Mouse (Mus musculus) T-cell, adult 2 months (primary cell): ENCODE measurements around the gene Polm.

Experiments
- DNase-seq: peaks from one replicate; pipeline ENCODE4 v3.0.0; 2022; ENCODE audit warnings: low spot score

The Polm gene

DNA sequence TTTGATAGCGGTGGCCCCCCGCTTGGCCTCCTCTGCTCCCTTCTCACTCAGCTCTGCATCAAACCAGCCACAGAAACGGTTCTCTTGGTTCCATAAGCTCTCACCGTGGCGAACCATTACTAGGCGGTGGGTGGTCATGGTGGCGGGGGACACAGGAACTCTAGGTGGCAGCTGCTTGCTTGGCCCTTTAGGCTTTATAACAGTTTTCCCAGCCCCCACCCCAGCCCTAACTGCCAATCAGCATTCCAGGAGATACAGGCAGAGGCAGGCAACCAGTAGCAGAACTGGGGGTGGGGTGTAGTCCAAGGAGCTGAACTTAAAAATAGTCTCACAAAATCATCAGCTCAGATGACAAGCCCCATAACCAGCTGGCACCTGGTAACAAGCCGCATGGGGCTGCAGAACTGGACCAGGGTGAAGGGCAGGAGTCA lies 34.2 kb downstream of the Polm start, which contains the start of gene Pgam2:
TSS of gene Pgam2 (minus strand) at position 183 of the 431 bp plus-strand sequence.
- DNase-seq: no peak

DNA sequence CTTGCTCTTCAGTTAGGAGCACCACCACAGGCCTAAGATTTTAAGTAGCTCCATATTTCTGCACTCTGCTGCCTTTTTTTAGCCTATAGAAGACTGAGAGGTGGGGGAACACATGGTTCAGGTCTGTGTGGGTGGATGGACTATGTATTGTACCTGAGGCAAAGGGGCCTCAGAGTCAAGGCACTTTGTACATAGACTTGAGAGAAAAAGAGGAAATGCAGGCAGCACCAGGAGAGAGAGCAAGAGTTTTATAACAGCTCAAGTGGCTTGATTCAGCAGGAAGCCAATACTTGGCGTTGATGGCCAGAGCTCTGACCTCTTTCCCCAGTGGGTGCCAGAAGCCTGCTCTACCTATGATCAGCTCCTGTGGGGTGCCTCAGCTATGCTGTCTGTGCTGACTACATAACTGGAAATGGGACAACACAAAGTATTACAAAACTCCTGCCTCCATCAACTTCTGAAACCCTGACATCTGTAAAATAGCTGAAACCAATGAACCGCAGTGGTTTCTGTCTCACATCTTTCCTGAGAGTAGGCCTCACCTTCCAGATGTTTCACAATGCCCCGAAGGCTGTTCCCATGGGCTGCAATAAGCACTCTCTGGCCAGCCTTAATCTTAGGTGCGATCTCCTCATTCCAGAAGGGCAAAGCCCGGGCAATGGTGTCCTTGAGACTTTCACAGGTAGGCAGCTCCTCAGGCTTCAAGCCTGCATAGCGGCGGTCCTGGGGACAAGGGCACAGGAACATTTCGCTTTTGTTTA lies 35.2 kb downstream of the Polm start:
- no peak for DNase-seq

DNA sequence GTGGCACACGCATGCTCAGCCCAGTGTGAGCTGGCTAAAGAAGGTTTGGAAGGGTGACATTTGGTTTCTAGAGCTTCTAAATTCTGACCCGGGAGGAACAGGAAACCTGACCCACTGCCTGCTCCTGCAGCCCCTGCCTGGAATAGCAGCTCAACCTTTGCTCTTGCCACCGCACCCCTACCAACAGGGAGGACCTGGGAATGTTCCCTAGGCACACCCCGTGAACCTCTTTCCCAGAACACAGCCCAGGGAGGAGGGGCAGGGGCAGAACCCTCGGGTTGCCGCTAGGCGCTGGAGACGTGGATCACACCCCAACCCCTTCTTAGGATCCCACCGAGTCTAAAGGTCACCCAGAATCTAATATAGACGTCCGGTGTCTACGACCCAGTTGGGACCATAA lies 35.8 kb downstream of the Polm start:
- no peak for DNase-seq

DNA sequence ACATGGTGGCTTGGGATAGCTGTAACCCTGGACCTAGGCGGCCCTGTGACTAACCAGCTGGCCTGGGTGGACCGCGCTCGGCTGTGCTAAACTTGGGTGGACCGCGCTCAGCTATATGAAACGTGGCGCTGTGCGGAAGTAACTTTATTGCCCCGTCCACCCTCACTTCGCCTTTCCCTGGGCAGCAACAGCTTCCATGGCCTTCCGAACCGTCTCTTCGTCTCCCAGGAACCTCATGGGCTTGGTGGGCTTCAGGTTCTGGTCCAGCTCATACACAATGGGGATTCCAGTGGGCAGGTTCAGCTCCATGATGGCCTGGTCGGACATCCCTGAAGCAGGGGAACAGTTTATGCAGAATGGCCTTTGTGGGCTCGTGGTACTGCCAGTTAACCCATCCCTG lies 36.3 kb downstream of the Polm start:
- DNase-seq: no peak

DNA sequence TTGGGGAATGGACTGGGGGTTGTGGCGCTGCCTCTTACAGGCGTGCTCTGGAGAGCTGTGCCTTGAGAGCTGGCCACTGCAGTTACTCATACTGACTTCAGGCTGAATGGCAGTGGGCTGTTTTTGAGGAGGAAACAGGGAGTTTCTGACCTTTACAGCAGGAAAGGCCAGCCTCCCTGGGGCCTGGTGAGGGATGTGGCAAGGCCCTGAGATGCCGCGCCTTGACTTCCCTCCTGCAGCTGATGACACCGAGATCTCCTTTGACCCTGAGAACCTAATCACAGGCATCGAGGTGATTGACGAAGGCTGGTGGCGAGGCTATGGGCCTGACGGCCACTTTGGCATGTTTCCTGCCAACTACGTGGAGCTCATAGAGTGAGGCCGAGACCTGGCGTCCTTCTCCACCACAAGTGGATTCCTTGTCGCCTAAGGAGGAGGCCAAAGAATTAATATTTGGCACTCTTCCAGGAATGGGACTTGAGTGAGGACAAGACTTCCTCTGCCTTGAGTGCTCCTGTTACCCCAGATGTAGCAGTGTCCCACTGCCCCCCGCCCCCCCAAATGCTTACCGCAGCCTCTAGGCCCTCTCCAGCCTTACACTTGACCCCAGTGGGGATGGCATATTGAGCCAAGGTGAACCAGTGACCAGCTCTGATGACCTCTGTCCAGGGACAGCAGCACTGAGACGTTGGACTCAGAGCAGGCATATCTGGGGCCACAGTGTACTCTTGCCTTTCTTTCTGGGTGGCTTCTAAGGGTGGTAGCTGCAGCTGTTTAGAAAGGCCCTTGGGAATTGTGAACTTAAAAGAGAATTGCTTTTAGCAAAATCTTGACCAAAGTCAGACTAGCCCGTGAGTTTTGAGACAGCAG lies 38.0 kb downstream of the Polm start:
- DNase-seq: no peak

DNA sequence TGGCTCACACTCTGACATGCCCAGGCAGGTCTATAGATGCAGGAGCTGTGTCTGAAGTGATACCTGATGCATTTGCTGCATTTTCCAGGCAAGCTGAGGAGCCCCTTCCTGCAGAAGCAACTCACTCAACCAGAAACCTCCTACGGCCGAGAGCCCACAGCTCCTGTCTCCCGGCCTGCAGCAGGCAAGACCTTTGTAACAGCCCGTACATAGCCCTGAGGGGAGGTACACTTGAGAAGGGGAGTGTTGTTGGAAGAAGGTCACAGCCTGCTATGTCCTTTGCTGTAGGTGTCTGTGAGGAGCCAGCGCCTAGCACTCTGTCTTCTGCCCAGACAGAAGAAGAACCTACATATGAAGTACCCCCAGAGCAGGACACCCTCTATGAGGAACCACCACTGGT lies 39.9 kb downstream of the Polm start:
- no peak for DNase-seq

DNA sequence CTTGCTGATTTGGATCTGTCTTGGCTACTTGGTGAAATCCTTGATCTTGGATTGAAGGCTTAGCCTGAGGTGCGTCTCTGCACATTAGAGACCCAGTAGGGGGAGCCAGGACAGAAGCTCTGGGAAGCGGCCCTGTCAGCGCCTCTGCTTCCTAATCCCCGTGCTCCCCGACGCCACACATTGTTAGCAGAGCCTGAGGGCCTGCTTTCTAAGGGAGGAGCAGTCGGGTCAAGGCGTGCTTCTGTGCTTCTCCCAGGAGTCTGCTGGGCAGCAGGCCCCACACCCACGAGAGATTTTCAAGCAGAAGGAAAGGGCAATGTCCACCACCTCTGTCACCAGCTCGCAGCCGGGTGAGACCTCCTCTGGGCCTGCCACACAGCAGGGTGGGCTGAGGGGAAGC lies 40.4 kb downstream of the Polm start:
- DNase-seq: no peak

DNA sequence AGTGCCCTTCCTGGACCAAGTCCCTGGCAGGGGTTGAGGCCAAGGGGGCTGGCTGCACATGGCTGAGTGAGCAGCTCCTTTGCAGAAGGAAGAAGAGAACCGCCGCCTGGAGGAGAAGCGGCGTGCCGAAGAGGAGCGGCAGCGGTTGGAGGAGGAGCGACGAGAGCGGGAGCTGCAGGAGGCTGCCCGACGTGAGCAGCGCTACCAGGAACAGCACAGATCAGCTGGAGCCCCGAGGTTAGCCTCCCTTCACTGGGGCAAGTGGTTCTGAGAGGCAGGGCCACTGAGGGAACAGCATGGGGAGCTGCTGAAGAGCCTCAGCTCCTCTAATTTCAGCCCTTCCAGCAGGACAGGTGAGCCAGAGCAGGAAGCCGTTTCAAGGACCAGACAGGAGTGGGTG lies 40.9 kb downstream of the Polm start:
- no peak for DNase-seq

DNA sequence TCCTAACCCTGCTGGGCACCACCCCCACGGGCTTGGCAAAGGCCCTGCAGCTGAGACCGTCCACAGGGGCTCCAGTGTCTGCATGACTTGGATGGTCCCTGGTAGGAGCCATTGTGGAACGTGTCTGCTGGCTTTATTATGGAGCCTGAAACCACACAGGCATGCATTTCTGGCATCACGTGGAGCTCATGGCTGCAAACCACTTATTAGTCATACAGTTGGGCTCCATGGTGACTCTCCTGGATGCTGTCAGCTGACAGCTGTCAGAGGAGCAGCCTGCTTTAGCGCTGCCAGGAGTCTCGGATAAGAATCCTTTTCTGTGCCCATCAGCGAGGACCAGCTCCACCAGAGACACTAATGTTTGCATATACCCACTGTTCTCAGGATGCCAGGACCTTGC lies 42.1 kb downstream of the Polm start:
- DNase-seq: no peak

DNA sequence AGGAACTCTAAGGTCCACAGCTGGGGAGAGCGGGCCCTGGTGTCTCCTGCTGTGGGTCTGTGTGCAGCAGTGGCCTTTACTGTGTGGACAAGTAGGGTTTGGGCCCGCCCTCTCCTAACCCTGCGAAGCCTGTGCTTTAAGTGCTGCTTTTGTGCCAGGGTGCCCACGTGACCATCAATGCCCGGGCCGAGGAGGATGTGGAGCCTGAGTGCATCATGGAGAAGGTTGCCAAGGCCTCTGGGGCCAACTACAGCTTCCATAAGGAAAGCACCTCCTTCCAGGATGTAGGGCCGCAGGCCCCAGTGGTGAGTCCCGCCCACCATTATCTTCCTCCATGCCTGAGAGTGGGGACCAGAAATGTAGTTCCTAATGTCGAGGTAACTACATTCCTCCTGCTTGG lies 42.5 kb downstream of the Polm start:
- DNase-seq: no peak

DNA sequence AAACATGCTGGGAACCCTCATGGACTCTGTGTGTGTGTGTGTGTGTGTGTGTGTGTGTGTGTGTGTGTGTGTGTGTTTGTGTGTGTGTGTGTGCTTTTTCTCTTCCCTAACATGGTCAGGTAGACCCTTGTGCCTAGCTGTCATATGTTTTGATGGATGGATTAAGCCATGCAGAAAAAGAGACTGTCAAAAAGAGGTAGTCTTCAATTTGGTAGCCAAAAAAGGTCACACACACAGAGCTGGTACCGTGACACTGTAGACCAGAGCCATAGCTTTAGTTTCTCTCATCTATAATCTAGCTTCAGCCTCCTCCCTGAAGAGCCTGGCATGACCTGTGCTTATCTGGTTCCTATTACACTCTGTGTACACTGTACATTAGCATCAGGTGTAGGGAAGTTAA lies 47.4 kb downstream of the Polm start:
- DNase-seq: no peak

DNA sequence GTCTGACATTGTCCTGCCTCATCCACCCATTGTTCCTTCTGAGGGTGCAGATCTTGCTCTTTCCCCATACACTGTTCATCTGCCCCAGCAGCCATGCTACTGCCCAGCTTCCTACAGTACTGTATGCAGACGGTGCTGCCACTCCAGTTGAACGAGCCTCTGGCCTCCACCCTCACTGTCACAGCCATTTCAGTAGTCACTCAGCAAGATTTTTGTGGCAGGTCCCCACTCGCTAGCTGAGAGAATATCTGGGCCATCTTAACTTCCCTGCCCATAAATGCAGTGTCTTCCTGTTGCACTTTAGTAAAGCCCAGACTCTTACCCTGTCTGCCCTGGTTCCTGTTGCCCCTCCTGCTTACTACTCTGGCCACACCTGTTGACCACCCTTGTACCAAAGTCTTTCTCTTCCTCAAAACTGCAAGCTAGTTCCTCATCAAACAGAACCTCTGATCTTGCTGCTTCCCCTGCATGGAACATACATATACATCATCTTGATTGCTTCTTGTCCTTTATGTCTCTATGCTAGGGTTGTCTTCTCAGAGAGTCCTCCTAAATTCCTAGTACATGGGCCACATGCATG lies 48.0 kb downstream of the Polm start:
- no peak for DNase-seq

DNA sequence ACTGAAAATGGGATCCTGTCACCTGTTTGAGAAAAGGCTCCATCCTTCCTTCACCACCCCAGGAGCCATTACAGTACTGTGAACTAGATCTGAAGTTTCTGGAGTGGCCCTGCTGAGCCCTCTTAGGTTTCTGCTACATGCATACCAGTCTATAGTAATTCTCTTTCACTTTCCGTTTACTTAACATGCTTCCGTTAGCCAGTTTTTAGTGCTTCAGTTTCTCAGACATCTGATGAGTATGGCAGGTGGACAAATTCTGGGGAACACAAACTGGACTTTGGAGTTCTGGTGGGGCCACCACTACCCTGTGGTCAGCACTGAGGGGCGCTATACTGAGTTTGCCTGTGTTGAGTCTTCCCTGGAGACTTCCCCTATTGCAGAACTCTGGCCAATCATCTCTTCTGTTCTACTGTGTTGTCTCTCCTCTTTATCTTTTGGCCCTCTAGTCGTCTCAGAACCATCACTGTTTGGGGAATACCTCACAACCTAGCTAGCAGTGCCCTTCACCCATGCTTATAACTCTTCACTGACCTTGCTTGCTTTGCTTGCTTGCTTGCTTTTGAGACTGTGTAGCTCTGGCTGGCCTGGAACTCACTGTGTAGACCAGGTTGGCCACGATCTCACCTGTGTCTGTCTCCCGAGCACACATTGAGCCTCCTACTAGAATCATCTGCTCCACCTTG lies 48.6 kb downstream of the Polm start:
- peak; percentile 48 for DNase-seq

DNA sequence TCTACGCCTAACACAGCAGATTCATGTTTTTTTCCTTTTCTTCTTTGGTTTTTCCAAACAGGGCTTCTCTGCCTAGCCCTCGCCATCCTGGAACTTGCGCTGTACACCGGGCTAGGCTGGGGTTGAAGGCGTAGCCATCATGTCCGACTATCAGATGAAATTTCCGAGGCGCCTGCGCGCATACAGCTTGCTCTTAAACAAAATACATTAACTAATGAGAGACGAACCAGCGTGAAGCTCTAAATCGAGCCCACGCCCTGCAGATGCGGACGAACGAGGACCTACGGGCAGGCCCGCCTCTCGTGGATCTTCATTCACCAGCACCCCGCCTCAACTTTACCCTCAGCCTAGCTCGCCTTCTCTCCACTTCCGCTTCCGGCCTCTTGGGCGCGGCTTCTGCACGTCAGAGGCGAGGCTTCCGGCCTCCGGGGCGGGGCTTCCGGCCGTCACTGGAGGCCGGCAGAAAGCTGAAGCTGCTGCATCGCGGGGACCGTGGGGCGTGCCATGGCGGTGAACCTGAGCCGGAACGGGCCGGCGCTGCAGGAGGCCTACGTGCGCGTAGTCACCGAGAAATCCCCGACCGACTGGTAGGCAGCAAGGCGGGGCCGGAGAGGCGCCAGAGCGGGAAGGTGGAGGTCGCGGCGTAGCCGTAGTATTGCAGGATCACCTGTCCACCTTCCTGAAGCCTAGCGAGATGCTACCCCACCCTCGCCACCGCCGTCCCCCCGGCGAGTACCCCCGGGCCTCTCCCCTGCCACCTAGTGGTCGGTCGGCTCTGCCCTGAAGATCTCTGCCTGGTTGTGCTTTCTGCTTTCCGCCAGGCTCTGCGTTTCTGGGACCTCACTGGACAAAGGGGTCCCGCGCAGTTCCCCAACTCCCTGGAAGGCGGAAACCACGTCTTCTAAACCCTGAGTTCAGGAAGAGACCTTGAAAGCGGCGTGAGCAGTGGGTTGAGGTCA lies 49.5 kb downstream of the Polm start, which contains the start of gene Dbnl:
TSS of gene Dbnl (plus strand) at position 433 of the 959 bp plus-strand sequence.
- peak; percentile 99 for DNase-seq

DNA sequence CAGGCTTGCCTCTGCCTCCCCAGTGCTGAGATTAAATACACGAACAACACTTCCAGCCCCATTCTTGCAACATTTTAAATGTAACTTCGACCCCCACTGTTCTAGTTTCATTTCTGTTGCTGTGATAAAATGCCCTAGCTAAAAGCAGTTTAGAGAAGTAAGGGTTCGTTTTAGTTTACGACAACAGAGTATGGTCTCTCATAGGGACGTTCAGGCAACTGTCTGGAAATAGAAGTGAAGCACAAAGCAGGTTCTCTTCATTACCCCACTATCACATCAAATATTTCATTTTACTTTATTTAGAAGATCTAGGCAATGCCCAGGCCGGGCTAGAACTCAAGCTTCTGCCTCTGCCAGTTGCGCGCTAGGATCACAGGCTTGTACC lies 50.2 kb downstream of the Polm start:
- no peak for DNase-seq

DNA sequence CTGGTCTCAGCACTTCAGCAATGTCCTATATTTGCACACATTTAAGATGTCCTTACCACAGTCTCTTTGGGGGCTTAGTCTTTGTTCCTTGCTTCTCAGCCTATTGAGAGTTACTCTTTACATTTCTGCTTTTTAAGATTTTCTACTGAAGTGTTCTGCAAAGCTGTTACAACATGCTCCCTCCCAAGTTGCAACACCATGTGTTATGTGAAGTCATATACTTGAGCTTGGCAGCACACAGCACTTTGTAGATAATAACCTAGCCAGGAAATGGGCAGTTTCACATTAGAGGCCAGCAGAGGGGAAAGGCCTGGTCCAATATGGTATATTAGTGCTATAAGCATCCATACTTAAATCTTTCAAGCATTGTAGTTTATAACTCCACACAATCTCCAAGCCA lies 52.1 kb downstream of the Polm start:
- no peak for DNase-seq

DNA sequence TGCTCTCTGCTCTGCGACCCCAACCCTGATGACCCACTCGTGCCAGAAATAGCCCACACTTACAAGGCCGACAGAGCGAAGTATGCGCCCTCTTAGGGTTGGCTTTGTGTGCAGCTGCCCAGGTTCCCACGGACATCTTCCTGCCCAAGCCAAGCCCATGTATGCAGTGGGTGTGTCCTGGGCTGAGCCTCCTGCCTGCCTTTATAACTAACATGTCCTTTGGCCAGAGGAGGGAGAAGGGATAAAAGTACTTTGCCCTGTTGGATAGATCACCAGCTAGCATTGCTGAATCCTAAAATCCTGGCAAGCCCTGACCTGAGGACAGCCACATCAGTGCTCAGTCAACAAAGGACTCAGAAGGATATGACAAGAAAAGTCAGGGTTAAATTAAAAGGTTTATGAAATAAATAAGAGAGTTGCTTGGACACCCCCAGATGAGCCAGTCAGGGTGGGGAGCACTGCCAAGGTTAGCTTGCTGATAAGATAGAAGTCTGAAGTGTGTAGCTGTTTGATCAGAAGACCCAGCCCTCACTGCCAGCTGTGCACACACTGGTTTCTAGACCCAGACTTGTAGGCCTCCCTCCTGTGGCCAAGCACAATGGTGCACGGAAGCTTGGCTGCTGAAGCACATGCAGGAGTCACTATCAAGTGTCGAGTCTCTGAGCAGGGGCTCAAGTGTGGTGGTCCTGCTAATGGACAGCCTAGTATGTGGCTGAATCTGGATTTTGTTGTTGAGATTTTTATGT lies 55.4 kb downstream of the Polm start:
- no peak for DNase-seq

DNA sequence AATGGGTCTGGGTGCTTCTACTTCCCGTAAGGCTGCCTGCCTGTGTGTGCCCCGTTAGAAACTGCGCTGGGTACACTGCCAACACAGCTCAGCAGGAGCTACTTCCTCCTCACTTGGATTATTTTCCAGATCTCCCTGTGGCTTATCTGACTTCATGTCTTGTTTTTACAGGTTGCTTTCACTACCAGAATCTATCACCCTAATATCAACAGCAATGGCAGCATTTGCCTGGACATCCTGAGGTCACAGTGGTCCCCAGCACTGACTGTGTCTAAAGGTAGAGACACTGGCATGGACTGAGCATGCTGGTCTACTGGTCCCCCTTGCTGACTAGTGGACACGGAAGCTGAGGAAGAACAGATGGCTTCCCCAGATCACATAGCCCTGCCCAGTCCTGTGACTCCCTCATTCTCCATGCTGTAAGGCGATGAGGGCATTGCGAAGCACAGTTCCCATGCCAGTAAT lies 57.7 kb downstream of the Polm start:
- DNase-seq: no peak

DNA sequence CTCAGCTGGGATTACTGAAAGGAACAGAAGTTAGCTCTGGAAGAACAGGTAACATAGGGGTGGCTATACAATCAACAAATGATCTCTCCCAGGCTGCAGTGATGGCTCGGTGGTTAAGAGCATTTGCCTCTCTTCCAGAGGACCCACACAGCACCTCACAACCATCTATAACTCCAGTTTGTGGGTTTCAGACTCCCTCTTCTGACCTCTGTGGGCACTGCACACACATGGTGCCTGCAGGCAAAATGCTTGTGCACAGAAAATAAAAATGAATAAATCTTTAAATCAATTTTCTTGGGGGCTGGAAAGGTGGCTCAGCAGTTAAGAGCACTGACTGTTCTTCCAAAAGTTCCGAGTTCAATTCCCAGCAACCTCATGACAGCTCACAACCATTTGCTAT lies 59.3 kb downstream of the Polm start:
- no peak for DNase-seq
